Mouse (Mus musculus): ENCODE data around the gene Rhd. TPM values are rescaled to one million over a fixed set of nuclear protein-coding genes. Genes with fewer than 3 reads are reported as not detected.

The Rhd gene
- total and polyA plus RNA-seq, 3 experiments, result 0.79 to 1.3 (median 1.1) TPM

GRCm38 (mm10) chr4:134922111-134922924 lies 58.0 kb downstream of the Rhd start:
- H3K27me3 ChIP-seq (replicated peaks), result no peaks in the 10 kb centered on the region
- peaks cover 29% of the 10 kb centered on the region for H3K79me2 ChIP-seq (replicated peaks; ENCODE audit: control insufficient read depth, extremely low read depth, insufficient read depth, poor library complexity, severe bottlenecking)
- peaks cover 22 to 34% of the 10 kb centered on the region in 2 experiments for H3K36me3 ChIP-seq (replicated peaks in 1 of 2; ENCODE audit: control insufficient read depth in 1 of 2, insufficient read depth in 1 of 2, low read length in 1 of 2)
- peaks cover 9 to 61% of the 10 kb centered on the region in 2 experiments for H3K4me1 ChIP-seq (ENCODE audit: control insufficient read depth in 1 of 2, insufficient read depth in 2 of 2)
- no peaks in the 10 kb centered on the region for H3K9me3 ChIP-seq (replicated peaks; ENCODE audit: low read length)
- dilution Hi-C loops (cut with MboI; ENCODE audit: extremely low pct_ligation_motif_present, extremely low pct_unique_long_range_greater_than_20kb, low sequenced_read_pairs) (no loop called here), in situ Hi-C loops (cut with MboI; ENCODE audit: low pct_ligation_motif_present, low pct_unique_long_range_greater_than_20kb, low sequenced_read_pairs) (no loop called here)
- H3K4me3 ChIP-seq (replicated peaks in 1 of 3; ENCODE audit: low read depth in 2 of 3, low read length in 2 of 3, poor library complexity in 1 of 3), result peak overlapping the region; percentile 66 to 96 (median 68)
- peak overlapping the region; percentile 38; the same call in 1 of the 2 replicates for H3K4me2 ChIP-seq (ENCODE audit: insufficient read depth, low read depth, poor library complexity, severe bottlenecking)
- peak overlapping the region; percentile 94 for H3K9ac ChIP-seq (ENCODE audit: insufficient read depth, low read depth)
- TF ChIP-seq UBTF (IDR thresholded peaks at IDR 0.05; ENCODE audit: low read depth, low read length) (no peak), E2F4 (IDR thresholded peaks at IDR 0.05; ENCODE audit: insufficient replicate concordance, low read depth, low read length) (no peak), MEF2A (IDR thresholded peaks at IDR 0.05; ENCODE audit: borderline replicate concordance, low read depth, low read length) (0 out of 2 replicates have a peak, but pooled peaks have one; percentile 17), EP300 (IDR thresholded peaks at IDR 0.05; ENCODE audit: low read length) (0 out of 2 replicates have a peak, but pooled peaks have one; percentile 2), POLR2A (IDR thresholded peaks at IDR 0.05; ENCODE audit: low read depth, low read length) (no peak), ZC3H11A (IDR thresholded peaks at IDR 0.05; ENCODE audit: low read depth, low read length) (no peak)
- peak overlapping the region; percentile 9; the same call in 1 of the 2 replicates for H3K27ac ChIP-seq (ENCODE audit: insufficient read depth, low read depth)
- DNase-seq (ENCODE audit: extremely low read depth), result no peak

GRCm38 (mm10) chr4:134922925-134923244 lies 58.5 kb downstream of the Rhd start:
- in situ Hi-C loops (cut with MboI; ENCODE audit: low pct_ligation_motif_present, low pct_unique_long_range_greater_than_20kb, low sequenced_read_pairs) (no loop called here), dilution Hi-C loops (cut with MboI; ENCODE audit: extremely low pct_ligation_motif_present, extremely low pct_unique_long_range_greater_than_20kb, low sequenced_read_pairs) (no loop called here)
- H3K4me1 ChIP-seq (ENCODE audit: control insufficient read depth in 1 of 2, insufficient read depth in 2 of 2), result peaks cover 9 to 58% of the 10 kb centered on the region in 2 experiments
- H3K9ac ChIP-seq (ENCODE audit: insufficient read depth, low read depth), result peak overlapping the region; percentile 94
- no peaks in the 10 kb centered on the region for H3K27me3 ChIP-seq (replicated peaks)
- no peaks in the 10 kb centered on the region for H3K9me3 ChIP-seq (replicated peaks; ENCODE audit: low read length)
- peaks cover 28 to 40% of the 10 kb centered on the region in 2 experiments for H3K36me3 ChIP-seq (replicated peaks in 1 of 2; ENCODE audit: control insufficient read depth in 1 of 2, insufficient read depth in 1 of 2, low read length in 1 of 2)
- H3K4me3 ChIP-seq (replicated peaks in 1 of 3; ENCODE audit: low read depth in 2 of 3, low read length in 2 of 3, poor library complexity in 1 of 3), result peak overlapping the region; percentile 66 to 96 (median 68)
- H3K79me2 ChIP-seq (replicated peaks; ENCODE audit: control insufficient read depth, extremely low read depth, insufficient read depth, poor library complexity, severe bottlenecking), result peaks cover 29% of the 10 kb centered on the region
- no peak for DNase-seq (ENCODE audit: extremely low read depth)
- H3K27ac ChIP-seq (ENCODE audit: insufficient read depth, low read depth), result peak overlapping the region; percentile 17; the same call in 1 of the 2 replicates
- H3K4me2 ChIP-seq (ENCODE audit: insufficient read depth, low read depth, poor library complexity, severe bottlenecking), result peak overlapping the region; percentile 38
- TF ChIP-seq E2F4 (IDR thresholded peaks at IDR 0.05; ENCODE audit: insufficient replicate concordance, low read depth, low read length) (no peak), CHD1 (IDR thresholded peaks at IDR 0.05; ENCODE audit: low read depth, low read length) (peak; percentile 51; the same call in 1 of the 2 replicates), BHLHE40 (IDR thresholded peaks at IDR 0.05; ENCODE audit: low read depth, low read length) (peak; percentile 51; the same call in 1 of the 2 replicates), ZC3H11A (IDR thresholded peaks at IDR 0.05; ENCODE audit: low read depth, low read length) (no peak), MYC (IDR thresholded peaks at IDR 0.05; ENCODE audit: low read depth, low read length) (no peak), NELFE (IDR thresholded peaks at IDR 0.05; ENCODE audit: low read depth, low read length) (no peak), MAX (IDR thresholded peaks at IDR 0.05; ENCODE audit: low read length) (peak; percentile 12; the same call in 1 of the 2 replicates), TCF12 (IDR thresholded peaks at IDR 0.05; ENCODE audit: low read depth, low read length) (peak; percentile 13; the same call in 1 of the 2 replicates), HCFC1 (IDR thresholded peaks at IDR 0.05; ENCODE audit: low read depth, low read length) (no peak), TBP (conservative IDR thresholded peaks at IDR 0.05; ENCODE audit: low read depth, low read length) (no peak), RAD21 (IDR thresholded peaks at IDR 0.05; ENCODE audit: low read depth, low read length) (no peak), MXI1 (IDR thresholded peaks at IDR 0.05; ENCODE audit: low read depth, low read length) (peak; percentile 47), ELF1 (IDR thresholded peaks at IDR 0.05; ENCODE audit: low read depth, low read length) (no peak)

All from CH12.LX (cell line).